Mouse (Mus musculus) layer of hippocampus, adult 18-20 months (tissue): ENCODE data around the gene Sbno2. TPM values are rescaled to one million over a fixed set of nuclear protein-coding genes. Genes with fewer than 3 reads are reported as not detected.

Experiments used
- DNase-seq, 2 experiments: peaks; one replicate each; pipeline ENCODE4 v3.0.0; 2022; ENCODE audit warnings: low spot score in 2 of 2
- total RNA-seq, 2 experiments: library from RNA; stranded (reverse); gene quantifications; 2 replicates each; pipeline ENCODE4 v1.2.3; 2021

Sbno2 gene
- total RNA-seq, 2 experiments from 2014 or later = 16.3 to 16.9 TPM

- no peak for DNase-seq
Observed at GRCm38 (mm10) chr10:80094085-80094484, 11.3 kb downstream of the Sbno2 start.

GRCm38 (mm10) chr10:80092690-80093089 is 12.7 kb downstream of the Sbno2 start:
- no peak for DNase-seq

- DNase-seq = no peak
Observed at GRCm38 (mm10) chr10:80091527-80091926, 13.8 kb downstream of the Sbno2 start.

GRCm38 (mm10) chr10:80089146-80089545 is 16.2 kb downstream of the Sbno2 start:
- DNase-seq = no peak

- DNase-seq = no peak
Observed at GRCm38 (mm10) chr10:80087483-80087882, 17.9 kb downstream of the Sbno2 start.

GRCm38 (mm10) chr10:80086847-80087246 is 18.5 kb downstream of the Sbno2 start:
- DNase-seq = no peak

- peak in 1 of 2 experiments; percentile 34 for DNase-seq
Observed at GRCm38 (mm10) chr10:80084817-80085487, 20.4 kb downstream of the Sbno2 start.

- no peak for DNase-seq
Observed at GRCm38 (mm10) chr10:80081075-80081474, 24.3 kb downstream of the Sbno2 start.

- no peak for DNase-seq
Observed at GRCm38 (mm10) chr10:80080396-80081070, 24.8 kb downstream of the Sbno2 start.

GRCm38 (mm10) chr10:80078366-80078765 is 27.0 kb downstream of the Sbno2 start:
- no peak for DNase-seq

GRCm38 (mm10) chr10:80077312-80077711 is 28.1 kb downstream of the Sbno2 start:
- no peak for DNase-seq

- no peak for DNase-seq
Observed at GRCm38 (mm10) chr10:80076386-80076785, 29.0 kb downstream of the Sbno2 start.

GRCm38 (mm10) chr10:80075924-80076323 is 29.4 kb downstream of the Sbno2 start:
- DNase-seq = no peak

- peak; percentile 32 to 63 for DNase-seq
Observed at GRCm38 (mm10) chr10:80074813-80075601, 30.4 kb downstream of the Sbno2 start.

- DNase-seq = no peak
Observed at GRCm38 (mm10) chr10:80072623-80073489, 32.5 kb downstream of the Sbno2 start.

- DNase-seq = no peak
Observed at GRCm38 (mm10) chr10:80071516-80071900, 33.9 kb downstream of the Sbno2 start.

- peak; percentile 25 to 67 for DNase-seq
Observed at GRCm38 (mm10) chr10:80070837-80071515, 34.4 kb downstream of the Sbno2 start.

- DNase-seq = no peak
Observed at GRCm38 (mm10) chr10:80069948-80070450, 35.4 kb downstream of the Sbno2 start.

GRCm38 (mm10) chr10:80069251-80069650 is 36.1 kb downstream of the Sbno2 start:
- DNase-seq = no peak
